Mouse (Mus musculus) gastrocnemius, postnatal 25 days (tissue): Measurements from ENCODE around the gene Drc7. TPM values are rescaled to one million over a fixed set of nuclear protein-coding genes. Genes with fewer than 3 reads are reported as not detected.

Experiments
- total RNA-seq, 2 experiments: library from RNA; stranded (reverse); gene quantifications; 1 replicate in 1 of 2; 2 replicates in 1 of 2; pipeline ENCODE4 v1.2.3; 2021

The Drc7 gene
- total RNA-seq, 2 experiments from 2014 or later, result not detected

Other genes starting within 250 kb of the Drc7 start
- not detected for gene Ccl17, start 244.7 kb upstream of the Drc7 start, total RNA-seq
- gene Coq9, start 216.8 kb upstream of the Drc7 start, total RNA-seq, result 100 to 1,000 TPM; 376 to 381 TPM
- 10 to 100 TPM; 38.4 to 45.3 TPM for gene Ciapin1, start 216.7 kb upstream of the Drc7 start, total RNA-seq
- 10 to 100 TPM; 42.9 to 44.1 TPM for gene Polr2c, start 197.7 kb upstream of the Drc7 start, total RNA-seq
- gene Dok4, start 178.8 kb upstream of the Drc7 start, total RNA-seq, result 1 to 10 TPM; 4.7 to 5.1 TPM
- 1 to 10 TPM; 3.6 to 4.2 TPM for gene Ccdc102a, start 137.0 kb upstream of the Drc7 start, total RNA-seq
- not detected for gene Adgrg5, start 131.4 kb upstream of the Drc7 start, total RNA-seq
- 10 to 100 TPM; 16.7 to 22.6 TPM for gene Adgrg1, start 80.4 kb upstream of the Drc7 start, total RNA-seq
- under 1 TPM; 0.41 to 0.86 TPM for gene Adgrg3, start 37.4 kb upstream of the Drc7 start, total RNA-seq
- 1 to 10 TPM; 5.6 to 7.3 TPM for gene Katnb1, start 26.1 kb downstream of the Drc7 start, total RNA-seq
- gene Kifc3, start 147.7 kb downstream of the Drc7 start, total RNA-seq, result 10 to 100 TPM in 1 of 2 experiments, 1 to 10 TPM in 1; 7.8 to 10.6 TPM